Mouse (Mus musculus) monocyte, adult 59 days (primary cell): ENCODE data around the gene 1700020L24Rik. TPM values are rescaled to one million over a fixed set of nuclear protein-coding genes. Genes with fewer than 3 reads are reported as not detected.

ENCODE experiments used
- total RNA-seq, 2 experiments: library from RNA; stranded (reverse); gene quantifications; one replicate each; pipeline ENCODE4 v1.2.4; 2023

The 1700020L24Rik gene
- total RNA-seq, result 1 to 10 TPM; 1.2 to 1.4 TPM

DNA sequence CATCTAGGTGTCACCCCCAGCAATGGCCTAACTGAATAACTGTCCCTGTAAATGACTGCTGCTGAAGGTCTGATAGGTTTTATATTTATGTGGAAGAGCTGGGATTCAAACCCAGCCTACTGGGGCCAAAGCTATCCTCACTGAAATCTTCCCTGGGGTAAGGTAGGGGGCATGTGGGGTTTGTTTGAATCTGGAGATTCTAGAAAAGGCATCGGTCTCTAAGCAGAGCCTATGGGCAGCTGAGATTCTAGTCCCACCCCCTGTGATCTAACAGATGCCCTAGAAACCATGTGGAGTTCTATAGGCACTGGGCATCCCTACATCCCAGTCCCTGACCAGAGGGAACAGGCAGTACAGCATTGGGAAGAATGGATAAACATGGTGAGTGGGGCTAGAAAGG, at the start of gene 1700020L24Rik:
Gene 1700020L24Rik (plus strand): TSS at position 301 of the 400 bp plus-strand sequence.

DNA sequence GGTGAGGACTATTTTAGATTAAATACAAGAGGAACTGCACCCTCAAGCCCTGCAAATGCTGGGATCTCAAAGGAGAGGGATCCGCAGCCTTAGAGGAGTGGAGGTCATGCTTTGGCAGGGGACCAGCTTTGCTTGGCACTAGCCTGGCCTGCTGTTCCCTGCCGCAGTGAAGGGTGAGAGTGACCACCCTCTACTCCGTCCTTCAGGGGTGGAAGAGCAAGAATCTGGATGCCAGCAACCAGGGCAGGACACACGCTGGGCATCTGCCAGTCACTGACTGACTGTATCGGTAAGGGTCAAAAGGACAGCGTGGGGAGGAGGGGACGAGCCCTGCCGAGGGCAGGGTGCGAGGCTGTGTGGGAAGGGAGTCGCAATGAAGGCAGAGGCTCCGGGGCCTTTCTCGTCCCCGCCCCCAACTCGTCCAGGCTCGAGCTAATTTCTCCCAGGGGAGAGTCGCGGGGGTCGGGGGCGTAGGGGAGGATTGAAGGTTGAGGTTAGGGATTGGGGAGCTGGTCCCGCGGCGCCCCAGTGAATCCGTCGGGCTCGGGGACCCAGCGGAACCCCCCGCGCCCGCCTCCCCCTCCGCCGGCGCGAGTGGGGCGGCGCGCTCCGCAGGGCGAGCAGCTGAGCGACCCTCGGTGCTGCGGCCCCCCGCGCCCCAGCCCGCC, 28.3 kb upstream of the 1700020L24Rik start, which contains the start of gene Rasl10b:
Gene Rasl10b (plus strand): TSS at position 51 of the 668 bp plus-strand sequence.

DNA sequence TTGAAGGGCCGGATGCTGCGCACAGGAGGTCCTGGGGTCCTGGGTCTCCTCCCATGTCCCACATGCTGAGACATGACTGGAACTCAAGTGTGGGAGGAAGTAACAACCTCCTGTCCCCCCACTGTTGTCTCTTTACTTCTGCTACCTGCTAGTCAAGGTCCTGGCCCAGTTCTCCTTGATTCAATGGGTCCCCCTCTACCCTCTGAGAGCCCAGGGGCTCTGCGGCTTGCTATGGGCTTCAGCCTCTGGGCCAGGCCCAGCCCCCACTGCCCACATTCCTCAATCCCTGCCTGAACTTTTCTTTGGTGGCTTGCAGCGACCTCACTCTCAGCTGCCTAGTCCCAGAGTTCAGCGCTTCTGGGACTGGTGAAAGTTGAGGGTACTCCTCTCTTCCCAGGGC, 8.1 kb upstream of the 1700020L24Rik start, which contains the start of gene Gas2l2:
Gene Gas2l2 (minus strand): TSS at position 101 of the 400 bp plus-strand sequence.

DNA sequence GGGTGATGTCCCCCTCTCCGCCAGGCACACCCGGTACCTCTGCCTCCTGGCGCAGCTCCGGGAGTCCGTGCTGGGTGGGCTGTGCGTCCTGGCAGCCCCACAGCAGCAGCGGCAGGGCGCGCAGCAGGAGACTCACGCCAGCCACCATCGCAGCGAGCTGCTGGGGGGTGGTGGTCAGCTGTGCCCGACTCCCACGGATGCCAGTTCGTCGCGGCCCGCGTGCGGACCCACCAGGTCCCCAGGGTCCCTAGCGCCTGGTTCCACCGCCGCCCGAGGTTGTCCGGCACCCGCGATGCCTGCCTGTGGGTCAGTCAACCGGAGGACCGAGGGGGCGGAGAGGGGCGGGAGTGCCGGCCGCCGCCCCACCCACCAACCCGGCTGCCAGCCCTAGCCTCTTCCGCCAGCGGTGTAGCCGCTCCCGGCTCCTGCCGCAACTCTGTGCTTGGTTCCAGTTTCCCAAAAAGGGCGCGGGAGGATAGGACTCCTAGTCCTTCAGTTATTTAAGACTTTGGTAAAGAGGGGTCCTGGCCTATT, 25.3 kb downstream of the 1700020L24Rik start, which contains the start of gene Mmp28:
Gene Mmp28 (minus strand): TSS at position 361 of the 534 bp plus-strand sequence.

DNA sequence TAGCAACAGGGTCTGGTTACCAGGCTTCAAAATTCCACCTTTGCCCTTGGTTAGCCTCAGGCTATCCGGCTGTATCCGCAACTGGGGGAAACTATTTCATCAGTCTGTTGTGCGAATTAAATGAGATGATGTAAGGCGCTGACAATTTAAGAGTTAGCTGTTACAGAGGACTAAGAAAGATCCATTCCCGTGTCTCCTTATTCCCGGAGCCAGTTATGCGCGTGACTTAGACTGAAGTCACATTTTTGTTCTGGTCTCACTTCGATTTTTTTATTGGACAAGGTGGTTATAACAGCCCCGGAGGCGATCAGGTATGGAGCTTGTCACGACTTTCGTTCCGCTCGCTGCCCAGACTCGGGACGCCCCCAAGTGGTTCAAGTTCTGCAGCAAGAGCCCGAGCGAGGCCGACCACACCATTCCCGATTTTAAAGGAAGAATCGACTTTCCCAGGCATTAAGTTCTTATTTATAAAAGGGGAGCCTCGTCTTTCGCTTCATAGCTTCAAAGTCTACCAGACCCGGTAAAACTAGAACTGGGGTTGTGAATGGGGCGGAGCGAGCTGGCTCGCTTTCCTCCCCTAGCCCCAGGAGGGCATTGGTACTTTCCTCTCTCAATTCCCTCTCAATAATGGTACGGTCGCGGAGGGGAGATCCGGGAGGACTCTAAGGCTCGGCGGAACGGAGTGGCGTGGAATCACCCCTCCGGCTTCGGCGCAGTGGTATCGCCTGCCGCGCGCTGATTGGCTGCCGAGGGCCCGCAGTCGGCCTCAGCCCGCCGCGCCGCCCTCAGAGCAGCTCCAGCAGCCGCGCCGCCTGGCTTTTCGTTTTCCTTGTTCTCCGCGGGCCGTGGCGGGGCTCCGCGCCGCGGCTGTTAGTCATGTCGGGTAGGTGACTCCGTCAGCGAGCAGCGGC, 35.1 kb downstream of the 1700020L24Rik start, which contains the start of gene Taf15:
Gene Taf15 (plus strand): TSS at position 763 of the 911 bp plus-strand sequence.

Other genes starting within 250 kb of the 1700020L24Rik start
- 1 to 10 TPM; 5.0 to 6.3 TPM for gene Slfn3, start 246.3 kb upstream of the 1700020L24Rik start, total RNA-seq
- gene Slfn14, start 151.0 kb upstream of the 1700020L24Rik start, total RNA-seq, result not detected
- 100 to 1,000 TPM in 1 of 2 experiments, 10 to 100 TPM in 1; 99.8 to 102 TPM for gene Ap2b1, start 138.7 kb upstream of the 1700020L24Rik start, total RNA-seq
- 10 to 100 TPM in 1 of 2 experiments, 1 to 10 TPM in 1; 7.6 to 15.7 TPM for gene Pex12, start 135.1 kb upstream of the 1700020L24Rik start, total RNA-seq
- under 1 TPM; 0.24 to 0.63 TPM for gene Rasl10b, start 28.5 kb upstream of the 1700020L24Rik start, total RNA-seq
- gene Gas2l2, start 8.2 kb upstream of the 1700020L24Rik start, total RNA-seq, result not detected
- gene Mmp28, start 25.4 kb downstream of the 1700020L24Rik start, total RNA-seq, result 1 to 10 TPM; 1.5 TPM
- gene Taf15, start 35.4 kb downstream of the 1700020L24Rik start, total RNA-seq, result 10 to 100 TPM; 82.3 to 97.0 TPM
- not detected for gene Heatr9, start 84.5 kb downstream of the 1700020L24Rik start, total RNA-seq
- 10 to 100 TPM; 24.6 to 29.4 TPM for gene Ccl5, start 92.8 kb downstream of the 1700020L24Rik start, total RNA-seq
- gene Ccl9, start 141.0 kb downstream of the 1700020L24Rik start, total RNA-seq, result 100 to 1,000 TPM; 325 to 345 TPM
- gene Ccl6, start 155.4 kb downstream of the 1700020L24Rik start, total RNA-seq, result 100 to 1,000 TPM; 669 to 836 TPM
- not detected for gene Rpl9-ps1, start 207.9 kb downstream of the 1700020L24Rik start, total RNA-seq
- gene Ccl3, start 211.7 kb downstream of the 1700020L24Rik start, total RNA-seq, result 100 to 1,000 TPM; 186 to 201 TPM
- 10 to 100 TPM; 23.7 to 26.8 TPM for gene Ccl4, start 224.9 kb downstream of the 1700020L24Rik start, total RNA-seq